In genomic region chr2:142608778-142609177, GRCm38 (mm10) we compare ENCODE assay signal across 10 mouse cellular contexts.
DNase-seq lines count a peak whose midpoint lies in the region; ATAC-seq lines count a peak whose summit lies in the region.
"Had no signal": no experiment of that assay in that cellular context is flagged by ENCODE, and none has a peak within 500 bp of the region (broad histone marks: within the 10 kb centered on the region; RNA-seq: fewer than 3 reads in every experiment).

No protein-coding gene starts in this region.

- H3K9me3 ChIP-seq in embryonic facial prominence, embryonic 11.5 days (replicated peaks; ENCODE audit: control insufficient read depth, low read length), result no peaks in the 10 kb centered on the region
- H3K9me3 ChIP-seq in limb, embryonic 10.5 days (replicated peaks), result no peaks in the 10 kb centered on the region

- DNase-seq in gastrocnemius, postnatal 10 days, result peak; percentile 16
- DNase-seq in gastrocnemius, postnatal 36 days, result no peak
- peak; percentile 17 for DNase-seq in R1 (ENCODE audit: low read depth, low spot score)
- DNase-seq in embryonic facial prominence, embryonic 11.5 days (ENCODE audit: low spot score), result peak; percentile 56
- DNase-seq in limb, embryonic 10.5 days (ENCODE audit: low spot score), result no peak
- no peak for DNase-seq in spleen, postnatal 10 days (ENCODE audit: low spot score in 2 of 2)
- no peak for DNase-seq in heart, adult 9 months (ENCODE audit: low spot score in 2 of 2)
- DNase-seq: gastrocnemius, adult 2 months had no signal

- ATAC-seq in embryonic facial prominence, embryonic 11.5 days (replicated peaks; ENCODE audit: insufficient number of reproducible peaks, low FRiP score, low TSS enrichment, low read depth), result 0 out of 2 replicates have a peak, but pooled peaks have one; percentile 49
- ATAC-seq in erythroid progenitor cell, adult 5-6 weeks (replicated peaks; ENCODE audit: low FRiP score, poor library complexity, severe bottlenecking), result no peak

- H3K4me2 ChIP-seq in embryonic facial prominence, embryonic 11.5 days (ENCODE audit: low read depth, low read length), result no peak overlapping the region

- 71% methylated on average over 17 of the region's 17 CpGs for WGBS in embryonic facial prominence, embryonic 11.5 days
- WGBS in limb, embryonic 10.5 days, result 85% methylated on average over 17 of the region's 17 CpGs

- no peaks in the 10 kb centered on the region for H3K27me3 ChIP-seq in embryonic facial prominence, embryonic 11.5 days (ENCODE audit: control insufficient read depth, insufficient read depth, low read length)
- no peaks in the 10 kb centered on the region for H3K27me3 ChIP-seq in limb, embryonic 10.5 days (ENCODE audit: low read depth, poor library complexity, severe bottlenecking)

- H3K4me3 ChIP-seq in embryonic facial prominence, embryonic 11.5 days (ENCODE audit: low read depth, low read length), result no peak overlapping the region
- no peak overlapping the region for H3K4me3 ChIP-seq in limb, embryonic 10.5 days
- H3K4me3 ChIP-seq: gastrocnemius, adult 2 months had no signal

- no peak overlapping the region for H3K9ac ChIP-seq in embryonic facial prominence, embryonic 11.5 days (replicated peaks; ENCODE audit: low read length)

- intact Hi-C loops in gastrocnemius, postnatal 36 days (cut with DNase I), result no loop called here

- H3K4me1 ChIP-seq in embryonic facial prominence, embryonic 11.5 days (ENCODE audit: control insufficient read depth, insufficient read depth, low read length), result no peaks in the 10 kb centered on the region
- peaks cover 29% of the 10 kb centered on the region for H3K4me1 ChIP-seq in limb, embryonic 10.5 days

- no peak overlapping the region for H3K27ac ChIP-seq in embryonic facial prominence, embryonic 11.5 days (replicated peaks; ENCODE audit: low read depth, low read length)
- H3K27ac ChIP-seq in limb, embryonic 10.5 days, result peak overlapping the region; percentile 56
- H3K27ac ChIP-seq: gastrocnemius, adult 2 months; stomach, postnatal 0 days had no signal

- H3K36me3 ChIP-seq in embryonic facial prominence, embryonic 11.5 days (replicated peaks; ENCODE audit: control insufficient read depth, insufficient read depth, low read depth, low read length), result no peaks in the 10 kb centered on the region
- no peaks in the 10 kb centered on the region for H3K36me3 ChIP-seq in limb, embryonic 10.5 days

Comparison
In these comparisons a context has a peak if more than half of its experiments do, and no peak if none do; other contexts are left out.
1. DNase-seq: peak in gastrocnemius, postnatal 10 days (single experiment), R1 (single experiment) and embryonic facial prominence, embryonic 11.5 days (single experiment); none in gastrocnemius, postnatal 36 days (0 of 2), limb, embryonic 10.5 days (single experiment), spleen, postnatal 10 days (0 of 2) and heart, adult 9 months (0 of 2).